Mouse (Mus musculus) naive thymus-derived CD4-positive, alpha-beta T cell, adult 2 months (primary cell): ENCODE results near the gene Krt77.

Experiments
- DNase-seq: peaks from one replicate; pipeline ENCODE4 v3.0.0-alpha.2; 2011; ENCODE audit warnings: low read depth

Krt77 gene

GRCm38 (mm10) chr15:101833131-101833530, 36.4 kb downstream of the Krt77 start:
- no peak for DNase-seq

GRCm38 (mm10) chr15:101829441-101829840, 40.1 kb downstream of the Krt77 start:
- no peak for DNase-seq

GRCm38 (mm10) chr15:101821786-101822185, 47.7 kb downstream of the Krt77 start:
- no peak for DNase-seq

GRCm38 (mm10) chr15:101817875-101818274, 51.6 kb downstream of the Krt77 start, which contains the start of gene Krt2:
Krt2 (minus strand) TSS chr15:101818169.
- no peak for DNase-seq
